In genomic region chr12:112793601-112794355, GRCm38 (mm10) we compare ENCODE assay signal across 9 mouse cellular contexts. TPM values are rescaled to one million over a fixed set of nuclear protein-coding genes. Genes with fewer than 3 reads are reported as not detected.
DNase-seq lines count a peak whose midpoint lies in the region; ATAC-seq lines count a peak whose summit lies in the region.
"Had no signal": no experiment of that assay in that cellular context is flagged by ENCODE, and none has a peak within 500 bp of the region (broad histone marks: within the 10 kb centered on the region; RNA-seq: fewer than 3 reads in every experiment).

No protein-coding gene starts in this region.

- no peak for DNase-seq in midbrain, embryonic 10.5 days (ENCODE audit: low spot score)
- DNase-seq in heart, postnatal 10 days = peak; percentile 88 to 90
- DNase-seq in layer of hippocampus, adult 18-20 months (ENCODE audit: low spot score in 2 of 2) = no peak
- no peak for DNase-seq in layer of hippocampus, postnatal 36 days
- DNase-seq in right cerebral cortex, adult 2 months (ENCODE audit: low spot score in 2 of 2) = no peak

- intact Hi-C loops in heart, postnatal 10 days (cut with DNase I) = loop anchor here (2.0 kb wide), 1 partner anchor 51 kb away; no protein-coding TSS in a partner anchor

- H3K4me2 ChIP-seq in midbrain, embryonic 13.5 days (replicated peaks) = no peak overlapping the region
- H3K4me2 ChIP-seq: midbrain, embryonic 12.5 days had no signal

- H3K36me3 ChIP-seq in midbrain, embryonic 10.5 days = no peaks in the 10 kb centered on the region
- no peaks in the 10 kb centered on the region for H3K36me3 ChIP-seq in midbrain, embryonic 13.5 days
- H3K36me3 ChIP-seq: midbrain, embryonic 12.5 days had no signal

- H3K9ac ChIP-seq in midbrain, embryonic 13.5 days (replicated peaks) = no peak overlapping the region
- H3K9ac ChIP-seq: midbrain, embryonic 12.5 days had no signal

- no peak for ATAC-seq in midbrain, embryonic 13.5 days
- peak; percentile 92 for ATAC-seq in megakaryocyte-erythroid progenitor cell, adult 5-6 weeks (replicated peaks; ENCODE audit: low FRiP score, low TSS enrichment, poor library complexity, severe bottlenecking)

- WGBS in midbrain, embryonic 10.5 days = 73% methylated on average over 13 of the region's 13 CpGs
- 74% methylated on average over 13 of the region's 13 CpGs for WGBS in midbrain, embryonic 13.5 days

- no peaks in the 10 kb centered on the region for H3K9me3 ChIP-seq in midbrain, embryonic 10.5 days (replicated peaks)
- no peaks in the 10 kb centered on the region for H3K9me3 ChIP-seq in midbrain, embryonic 13.5 days
- H3K9me3 ChIP-seq: midbrain, embryonic 12.5 days had no signal

- H3K27me3 ChIP-seq in midbrain, embryonic 10.5 days (ENCODE audit: low read depth, poor library complexity, severe bottlenecking) = peaks cover 35% of the 10 kb centered on the region
- no peaks in the 10 kb centered on the region for H3K27me3 ChIP-seq in midbrain, embryonic 13.5 days

- no peak overlapping the region for H3K4me3 ChIP-seq in midbrain, embryonic 10.5 days
- no peak overlapping the region for H3K4me3 ChIP-seq in midbrain, embryonic 13.5 days (replicated peaks)
- peak overlapping the region; percentile 44 for H3K4me3 ChIP-seq in brown adipose tissue, adult 24 weeks (ENCODE audit: insufficient read depth, low read depth, low read length)
- H3K4me3 ChIP-seq: midbrain, embryonic 12.5 days had no signal

- peak overlapping the region; percentile 46; the same call in 1 of the 2 replicates for H3K27ac ChIP-seq in midbrain, embryonic 10.5 days (replicated peaks)
- H3K27ac ChIP-seq in midbrain, embryonic 13.5 days = no peak overlapping the region
- no peak overlapping the region for H3K27ac ChIP-seq in brown adipose tissue, adult 24 weeks (replicated peaks; ENCODE audit: low read depth, low read length)
- H3K27ac ChIP-seq: midbrain, embryonic 12.5 days had no signal

- peaks cover 35% of the 10 kb centered on the region for H3K4me1 ChIP-seq in midbrain, embryonic 10.5 days
- peaks cover 9% of the 10 kb centered on the region for H3K4me1 ChIP-seq in midbrain, embryonic 13.5 days (replicated peaks)
- H3K4me1 ChIP-seq in brown adipose tissue, adult 24 weeks (ENCODE audit: control insufficient read depth, insufficient read depth, insufficient read length, low read length) = no peaks in the 10 kb centered on the region

RNA-seq across cellular contexts. Expression of gene Ahnak2, which starts 8.7 kb away (rescaled TPM):
- polyA plus RNA-seq in midbrain, embryonic 10.5 days (2016; fragmentation: Nextera tagmentation; extraction: Ambion mirVana) = 0.06 and 0.11 TPM in 2 replicates
- 0.31 and 0.37 TPM in 2 replicates for polyA plus RNA-seq in midbrain, embryonic 13.5 days (2015; fragmentation: Nextera tagmentation; extraction: Ambion mirVana)
- polyA plus RNA-seq in brown adipose tissue, adult 24 weeks (2012; ENCODE audit: insufficient read depth, insufficient read length, missing spikeins) = 2.9 and 3.2 TPM in 2 replicates
- 10 to 100 TPM; 13.6 to 17.4 TPM for total RNA-seq in heart, postnatal 10 days (2021)
- not detected in 2 replicates for total RNA-seq in megakaryocyte-erythroid progenitor cell, adult 5-6 weeks (2014; fragmentation: Nextera tagmentation)
- not detected in 2 replicates for total RNA-seq in megakaryocyte-erythroid progenitor cell, adult 5-6 weeks (2017)
- 1 to 10 TPM; 3.4 to 3.8 TPM for total RNA-seq in layer of hippocampus, adult 18-20 months (2021)
- total RNA-seq in layer of hippocampus, postnatal 36 days (2021) = 1 to 10 TPM; 2.8 to 2.9 TPM

RNA-seq across cellular contexts. Expression of gene Clba1, which starts 15.0 kb away (rescaled TPM):
- polyA plus RNA-seq in midbrain, embryonic 10.5 days (2016; fragmentation: Nextera tagmentation; extraction: Ambion mirVana) = 13.7 and 14.4 TPM in 2 replicates
- polyA plus RNA-seq in midbrain, embryonic 13.5 days (2015; fragmentation: Nextera tagmentation; extraction: Ambion mirVana) = 19.4 and 22.7 TPM in 2 replicates
- polyA plus RNA-seq in brown adipose tissue, adult 24 weeks (2012; ENCODE audit: insufficient read depth, insufficient read length, missing spikeins) = 0.63 and 1.7 TPM in 2 replicates
- 1 to 10 TPM; 2.4 to 3.1 TPM for total RNA-seq in heart, postnatal 10 days (2021)
- 0.74 and 1.2 TPM in 2 replicates for total RNA-seq in megakaryocyte-erythroid progenitor cell, adult 5-6 weeks (2014; fragmentation: Nextera tagmentation)
- 0.08 TPM in 1 of 2 replicates, not detected in the other for total RNA-seq in megakaryocyte-erythroid progenitor cell, adult 5-6 weeks (2017)
- total RNA-seq in layer of hippocampus, adult 18-20 months (2021) = 10 to 100 TPM; 11.4 to 14.2 TPM
- 10 to 100 TPM; 12.3 to 12.4 TPM for total RNA-seq in layer of hippocampus, postnatal 36 days (2021)

RNA-seq across cellular contexts. Expression of gene Pld4, which starts 33.3 kb away (rescaled TPM):
- polyA plus RNA-seq in midbrain, embryonic 10.5 days (2016; fragmentation: Nextera tagmentation; extraction: Ambion mirVana) = 3.7 and 5.7 TPM in 2 replicates
- polyA plus RNA-seq in midbrain, embryonic 13.5 days (2015; fragmentation: Nextera tagmentation; extraction: Ambion mirVana) = 5.2 and 6.4 TPM in 2 replicates
- 7.5 and 9.4 TPM in 2 replicates for polyA plus RNA-seq in brown adipose tissue, adult 24 weeks (2012; ENCODE audit: insufficient read depth, insufficient read length, missing spikeins)
- 1 to 10 TPM; 5.7 to 5.8 TPM for total RNA-seq in heart, postnatal 10 days (2021)
- total RNA-seq in megakaryocyte-erythroid progenitor cell, adult 5-6 weeks (2014; fragmentation: Nextera tagmentation) = 1.2 TPM in 1 of 2 replicates, not detected in the other
- 0.14 and 0.46 TPM in 2 replicates for total RNA-seq in megakaryocyte-erythroid progenitor cell, adult 5-6 weeks (2017)
- 10 to 100 TPM; 10.2 to 11.0 TPM for total RNA-seq in layer of hippocampus, adult 18-20 months (2021)
- total RNA-seq in layer of hippocampus, postnatal 36 days (2021) = 1 to 10 TPM; 8.7 to 9.4 TPM

RNA-seq across cellular contexts. Expression of gene Cdca4, which starts 35.4 kb away (rescaled TPM):
- polyA plus RNA-seq in midbrain, embryonic 10.5 days (2016; fragmentation: Nextera tagmentation; extraction: Ambion mirVana) = 178 and 181 TPM in 2 replicates
- polyA plus RNA-seq in midbrain, embryonic 13.5 days (2015; fragmentation: Nextera tagmentation; extraction: Ambion mirVana) = 82.7 and 85.0 TPM in 2 replicates
- 3.1 and 5.5 TPM in 2 replicates for polyA plus RNA-seq in brown adipose tissue, adult 24 weeks (2012; ENCODE audit: insufficient read depth, insufficient read length, missing spikeins)
- total RNA-seq in heart, postnatal 10 days (2021) = 10 to 100 TPM; 13.7 to 16.6 TPM
- total RNA-seq in megakaryocyte-erythroid progenitor cell, adult 5-6 weeks (2014; fragmentation: Nextera tagmentation) = 71.1 and 82.7 TPM in 2 replicates
- 47.3 and 52.4 TPM in 2 replicates for total RNA-seq in megakaryocyte-erythroid progenitor cell, adult 5-6 weeks (2017)
- total RNA-seq in layer of hippocampus, adult 18-20 months (2021) = 10 to 100 TPM in 1 of 2 experiments, 1 to 10 TPM in 1; 7.4 to 10.0 TPM
- 1 to 10 TPM; 7.8 to 8.1 TPM for total RNA-seq in layer of hippocampus, postnatal 36 days (2021)

Comparison
In these comparisons a context has a peak if more than half of its experiments do, and no peak if none do; other contexts are left out.
1. DNase-seq: peak in heart, postnatal 10 days (2 of 2); none in midbrain, embryonic 10.5 days (single experiment), layer of hippocampus, adult 18-20 months (0 of 2), layer of hippocampus, postnatal 36 days (0 of 2) and right cerebral cortex, adult 2 months (0 of 2).